Mouse (Mus musculus) liver, postnatal 0 days (tissue): Measurements from ENCODE around the gene Gcnt4.

Source experiments
- CTCF ChIP-seq: sonication (generic); IDR thresholded peaks from 2 replicates; pipeline ENCODE4 v1.5.1; 2016; ENCODE audit warnings: antibody characterized with exemption, low read depth
- EP300 ChIP-seq: IDR thresholded peaks from 2 replicates; pipeline ENCODE4 v1.6.1; 2016; ENCODE audit warnings: antibody characterized with exemption, low read depth, mild to moderate bottlenecking

DNA sequence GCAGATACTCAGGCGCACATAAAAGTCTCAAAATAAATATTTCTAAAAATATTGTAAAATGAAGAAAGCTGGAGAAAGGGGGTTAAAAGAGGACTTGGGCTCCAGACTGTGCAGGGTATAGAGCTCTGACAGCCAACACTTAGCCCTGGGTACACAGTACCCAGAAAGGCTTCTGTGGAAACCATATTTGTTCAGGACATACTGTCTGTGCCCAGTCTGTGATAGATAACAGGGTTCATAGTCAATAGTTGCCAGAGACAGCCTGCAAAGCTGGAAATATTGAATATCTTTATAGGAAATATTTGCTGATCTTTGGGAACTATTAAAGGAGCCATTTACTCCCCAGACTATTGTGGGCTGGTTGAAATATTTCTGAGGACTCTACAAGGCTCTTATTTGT lies 35.5 kb downstream of the Gcnt4 start:
- TF ChIP-seq CTCF (no peak), EP300 (peak; percentile 55)
